In the genomic region with DNA sequence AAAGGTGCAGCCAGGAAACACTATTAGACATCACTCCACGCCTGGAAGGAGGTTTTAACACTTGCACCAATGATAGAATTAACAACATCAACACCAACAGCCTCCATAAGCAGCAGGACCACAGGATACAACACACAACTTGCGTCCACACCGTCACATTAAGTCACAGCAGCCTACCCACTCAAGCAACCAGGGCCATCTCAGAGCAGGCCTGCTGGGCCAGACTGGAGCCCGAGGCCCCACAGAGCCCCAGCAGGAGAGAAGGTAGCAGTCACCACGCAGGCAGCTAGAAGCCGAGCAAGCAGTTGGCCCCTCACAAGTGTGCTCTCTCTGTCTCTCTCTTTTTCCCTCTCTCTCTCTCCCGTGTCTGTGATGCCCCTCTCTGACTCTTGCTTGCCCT, we compare ENCODE assay signal across 16 mouse cellular contexts.
"Had no signal": no experiment of that assay in that cellular context is flagged by ENCODE, and none has a peak within 500 bp of the region (broad histone marks: within the 10 kb centered on the region; RNA-seq: fewer than 3 reads in every experiment).

No protein-coding gene starts in this region.

- ATAC-seq: liver, postnatal 0 days; midbrain, embryonic 15.5 days had no signal

- H3K9me3 ChIP-seq: lung, embryonic 15.5 days; midbrain, embryonic 10.5 days; midbrain, embryonic 12.5 days; midbrain, embryonic 15.5 days; neural tube, embryonic 12.5 days; stomach, embryonic 15.5 days had no signal

- H3K27me3 ChIP-seq: lung, embryonic 15.5 days; midbrain, embryonic 12.5 days; midbrain, embryonic 15.5 days; neural tube, embryonic 12.5 days; stomach, embryonic 15.5 days had no signal

- H3K4me2 ChIP-seq: lung, embryonic 15.5 days; midbrain, embryonic 12.5 days; midbrain, embryonic 15.5 days; neural tube, embryonic 12.5 days; stomach, embryonic 15.5 days had no signal

- H3K27ac ChIP-seq: lung, embryonic 15.5 days; macrophage; midbrain, embryonic 10.5 days; midbrain, embryonic 12.5 days; midbrain, embryonic 15.5 days; neural tube, embryonic 12.5 days; stomach, embryonic 15.5 days; stomach, postnatal 0 days had no signal

- H3K9ac ChIP-seq: liver, postnatal 0 days; lung, embryonic 15.5 days; midbrain, embryonic 12.5 days; midbrain, embryonic 15.5 days; neural tube, embryonic 12.5 days; stomach, embryonic 15.5 days had no signal

- DNase-seq: liver, postnatal 0 days; lung, adult 2 months; lung, postnatal 14 days; lung, postnatal 36 days; right cerebral cortex, postnatal 14 days; thymus, adult 2 months; thymus, postnatal 25 days; thymus, postnatal 4 days had no signal

- H3K4me3 ChIP-seq: lung, embryonic 15.5 days; midbrain, embryonic 10.5 days; midbrain, embryonic 12.5 days; midbrain, embryonic 15.5 days; neural tube, embryonic 12.5 days; stomach, embryonic 15.5 days had no signal

- H3K4me1 ChIP-seq: midbrain, embryonic 12.5 days; midbrain, embryonic 15.5 days; neural tube, embryonic 12.5 days had no signal
